Mouse (Mus musculus) heart, adult 2 months (tissue): ENCODE results near the gene Sec61a2.

ENCODE experiments used
- CTCF ChIP-seq: fragments of 200-600 bp; IDR thresholded peaks from 2 replicates; pipeline ENCODE4 v1.8.1; 2022; ENCODE audit warnings: antibody characterized with exemption, mild to moderate bottlenecking, moderate library complexity
- POLR2A ChIP-seq: fragments of 200-500 bp; IDR thresholded peaks from 2 replicates; pipeline ENCODE4 v1.6.1; 2011; ENCODE audit warnings: mild to moderate bottlenecking, low read depth, low read length, control low read depth; ENCODE audit not compliant: insufficient read depth

DNA sequence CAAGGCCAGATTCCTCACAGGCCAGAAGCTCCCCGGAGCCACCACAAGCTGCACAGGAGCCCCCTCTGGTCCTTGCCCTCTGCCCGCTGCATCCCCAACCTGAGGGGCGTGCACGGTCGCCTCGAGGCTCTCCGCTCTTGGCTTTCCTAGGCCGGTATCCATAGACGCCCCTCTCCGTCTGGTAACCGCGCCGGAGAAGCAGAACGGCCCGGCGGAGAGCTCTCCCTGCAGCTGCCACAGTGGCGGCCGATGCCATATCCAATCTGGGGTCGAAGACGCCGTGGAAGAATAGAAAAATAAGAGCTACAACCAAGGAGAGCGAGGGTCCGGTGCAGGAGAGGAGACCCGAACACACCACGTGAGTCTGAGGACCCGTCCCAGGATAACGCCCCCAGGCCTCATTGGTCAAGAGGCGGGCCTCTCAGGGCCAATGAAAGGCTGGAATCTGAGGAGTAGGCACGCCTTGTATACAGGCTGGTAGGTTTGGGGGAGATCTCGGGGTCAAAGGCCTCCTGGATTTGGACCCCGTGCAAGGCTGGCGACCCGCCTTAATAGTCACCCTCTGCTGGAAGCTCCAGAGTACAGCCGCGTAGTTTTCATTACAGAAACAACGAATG is 47.3 kb upstream of the Sec61a2 start, which contains the start of gene Dhtkd1:
- TF ChIP-seq POLR2A (peak; percentile 49), CTCF (peak; percentile 35; the same call in 1 of the 2 replicates)
